Mouse (Mus musculus): ENCODE data around the gene Hspa12b. TPM values are rescaled to one million over a fixed set of nuclear protein-coding genes. Genes with fewer than 3 reads are reported as not detected.

The Hspa12b gene
- polyA plus RNA-seq, 1 experiment from 2014 or later: 0.65 TPM

GRCm38 (mm10) chr2:131090852-131091251 is 36.2 kb upstream of the Hspa12b start:
- peak overlapping the region; percentile 48 for H3K27ac ChIP-seq (ENCODE audit: low read depth)
- H3K36me3 ChIP-seq (replicated peaks; ENCODE audit: insufficient read depth, low read length): no peaks in the 10 kb centered on the region
- DNase-seq (no peak), ATAC-seq (peak; percentile 49)
- no peak overlapping the region for H3K4me3 ChIP-seq (ENCODE audit: low read depth, low read length)
- H3K9ac ChIP-seq (replicated peaks): no peak overlapping the region
- peaks cover 25% of the 10 kb centered on the region for H3K4me1 ChIP-seq (ENCODE audit: insufficient read depth)
- TF ChIP-seq EP300 (IDR thresholded peaks at IDR 0.05; ENCODE audit: low read depth) (peak; percentile 42; the same call in 1 of the 2 replicates), CTCF (IDR thresholded peaks at IDR 0.05; ENCODE audit: low read depth) (no peak)
- H3K27me3 ChIP-seq (ENCODE audit: insufficient read depth, low read length): no peaks in the 10 kb centered on the region
- WGBS (ENCODE audit: insufficient replicate concordance): 57% methylated on average over 3 of the region's 3 CpGs
- H3K9me3 ChIP-seq (ENCODE audit: low read length): no peaks in the 10 kb centered on the region
- no peak overlapping the region for H3K4me2 ChIP-seq (ENCODE audit: low read depth, low read length)

- Histone ChIP-seq H3K4me2 (ENCODE audit: low read depth, low read length) (no peak overlapping the region), H3K27ac (ENCODE audit: low read depth) (no peak overlapping the region), H3K4me3 (ENCODE audit: low read depth, low read length) (no peak overlapping the region), H3K27me3 (ENCODE audit: insufficient read depth, low read length) (no peaks in the 10 kb centered on the region), H3K9ac (replicated peaks) (no peak overlapping the region), H3K9me3 (ENCODE audit: low read length) (no peaks in the 10 kb centered on the region), H3K4me1 (ENCODE audit: insufficient read depth) (peaks cover 26% of the 10 kb centered on the region), H3K36me3 (replicated peaks; ENCODE audit: insufficient read depth, low read length) (no peaks in the 10 kb centered on the region)
- ATAC-seq (no peak), DNase-seq (no peak)
- 83% methylated on average over 5 of the region's 5 CpGs for WGBS (ENCODE audit: insufficient replicate concordance)
- TF ChIP-seq CTCF (IDR thresholded peaks at IDR 0.05; ENCODE audit: low read depth) (no peak), EP300 (IDR thresholded peaks at IDR 0.05; ENCODE audit: low read depth) (no peak)
Observed at GRCm38 (mm10) chr2:131093577-131093976, 33.5 kb upstream of the Hspa12b start.

GRCm38 (mm10) chr2:131094823-131095222 is 32.3 kb upstream of the Hspa12b start:
- Histone ChIP-seq H3K4me2 (ENCODE audit: low read depth, low read length) (no peak overlapping the region), H3K4me3 (ENCODE audit: low read depth, low read length) (no peak overlapping the region), H3K9me3 (ENCODE audit: low read length) (no peaks in the 10 kb centered on the region), H3K9ac (replicated peaks) (no peak overlapping the region), H3K27me3 (ENCODE audit: insufficient read depth, low read length) (no peaks in the 10 kb centered on the region), H3K36me3 (replicated peaks; ENCODE audit: insufficient read depth, low read length) (no peaks in the 10 kb centered on the region), H3K27ac (ENCODE audit: low read depth) (no peak overlapping the region), H3K4me1 (ENCODE audit: insufficient read depth) (peaks cover 21% of the 10 kb centered on the region)
- DNase-seq: peak; percentile 86
- ATAC-seq: peak; percentile 40; the same call in 1 of the 2 replicates
- TF ChIP-seq EP300 (IDR thresholded peaks at IDR 0.05; ENCODE audit: low read depth): no peak
- peak; percentile 97 for TF ChIP-seq CTCF (IDR thresholded peaks at IDR 0.05; ENCODE audit: low read depth)
- WGBS (ENCODE audit: insufficient replicate concordance): 0% methylated on average over 1 of the region's 1 CpGs

- peak overlapping the region; percentile 44; the same call in 1 of the 2 replicates for H3K9ac ChIP-seq (replicated peaks)
- 0 out of 2 replicates have a peak overlapping the region, but pooled peaks have one; percentile 2 for H3K4me3 ChIP-seq (ENCODE audit: low read depth, low read length)
- DNase-seq (peak; percentile 64), ATAC-seq (peak; percentile 91)
- peaks cover 16% of the 10 kb centered on the region for H3K4me1 ChIP-seq (ENCODE audit: insufficient read depth)
- no peaks in the 10 kb centered on the region for H3K36me3 ChIP-seq (replicated peaks; ENCODE audit: insufficient read depth, low read length)
- peak; percentile 65; the same call in 1 of the 2 replicates for TF ChIP-seq EP300 (IDR thresholded peaks at IDR 0.05; ENCODE audit: low read depth)
- TF ChIP-seq CTCF (IDR thresholded peaks at IDR 0.05; ENCODE audit: low read depth): no peak
- H3K27ac ChIP-seq (ENCODE audit: low read depth): peak overlapping the region; percentile 91
- WGBS (ENCODE audit: insufficient replicate concordance): 16% methylated on average over 9 of the region's 9 CpGs
- no peaks in the 10 kb centered on the region for H3K9me3 ChIP-seq (ENCODE audit: low read length)
- peak overlapping the region; percentile 59 for H3K4me2 ChIP-seq (ENCODE audit: low read depth, low read length)
- no peaks in the 10 kb centered on the region for H3K27me3 ChIP-seq (ENCODE audit: insufficient read depth, low read length)
Observed at GRCm38 (mm10) chr2:131096101-131096795, 30.8 kb upstream of the Hspa12b start.

GRCm38 (mm10) chr2:131097087-131097486 is 30.0 kb upstream of the Hspa12b start:
- H3K9ac ChIP-seq (replicated peaks): no peak overlapping the region
- H3K36me3 ChIP-seq (replicated peaks; ENCODE audit: insufficient read depth, low read length): no peaks in the 10 kb centered on the region
- no peaks in the 10 kb centered on the region for H3K27me3 ChIP-seq (ENCODE audit: insufficient read depth, low read length)
- peaks cover 16% of the 10 kb centered on the region for H3K4me1 ChIP-seq (ENCODE audit: insufficient read depth)
- no peak for TF ChIP-seq CTCF (IDR thresholded peaks at IDR 0.05; ENCODE audit: low read depth)
- no peak for TF ChIP-seq EP300 (IDR thresholded peaks at IDR 0.05; ENCODE audit: low read depth)
- 69% methylated on average over 4 of the region's 4 CpGs for WGBS (ENCODE audit: insufficient replicate concordance)
- H3K4me2 ChIP-seq (ENCODE audit: low read depth, low read length): no peak overlapping the region
- no peak for ATAC-seq
- DNase-seq: no peak
- no peaks in the 10 kb centered on the region for H3K9me3 ChIP-seq (ENCODE audit: low read length)
- no peak overlapping the region for H3K27ac ChIP-seq (ENCODE audit: low read depth)
- no peak overlapping the region for H3K4me3 ChIP-seq (ENCODE audit: low read depth, low read length)

GRCm38 (mm10) chr2:131101530-131101929 is 25.6 kb upstream of the Hspa12b start:
- TF ChIP-seq EP300 (IDR thresholded peaks at IDR 0.05; ENCODE audit: low read depth) (no peak), CTCF (IDR thresholded peaks at IDR 0.05; ENCODE audit: low read depth) (no peak)
- 61% methylated on average over 3 of the region's 3 CpGs for WGBS (ENCODE audit: insufficient replicate concordance)
- Histone ChIP-seq H3K9me3 (ENCODE audit: low read length) (no peaks in the 10 kb centered on the region), H3K4me3 (ENCODE audit: low read depth, low read length) (no peak overlapping the region), H3K27ac (ENCODE audit: low read depth) (no peak overlapping the region), H3K36me3 (replicated peaks; ENCODE audit: insufficient read depth, low read length) (no peaks in the 10 kb centered on the region), H3K4me2 (ENCODE audit: low read depth, low read length) (no peak overlapping the region), H3K27me3 (ENCODE audit: insufficient read depth, low read length) (no peaks in the 10 kb centered on the region), H3K9ac (replicated peaks) (no peak overlapping the region), H3K4me1 (ENCODE audit: insufficient read depth) (peaks cover 2% of the 10 kb centered on the region)
- no peak for ATAC-seq
- DNase-seq: no peak

Measured in liver, postnatal 0 days (tissue).